Mouse (Mus musculus) gonadal fat pad, adult 2 months (tissue): ENCODE data around the gene Icam1. TPM values are rescaled to one million over a fixed set of nuclear protein-coding genes. Genes with fewer than 3 reads are reported as not detected.
A peak's percentile ranks its signal among the peaks of the same experiment; 100 is the strongest.
"Not testable (repeated sequence)": the region's sequence is repeated elsewhere in the genome, so short reads cannot be mapped to it uniquely, and the experiment has no call there.

Source experiments
- DNase-seq: peaks from one replicate; pipeline ENCODE4 v3.0.0-alpha.2; 2012; ENCODE audit warnings: low read depth
- polyA plus RNA-seq: library from polyadenylated mRNA; depleted of rRNA; stranded (reverse); fragments of >200 nt; gene quantifications from 2 replicates; pipeline ENCODE4 v1.2.3, GENCODE M21; 2012

Gene Icam1
- polyA plus RNA-seq, 1 experiment = 20.8 TPM

DNA sequence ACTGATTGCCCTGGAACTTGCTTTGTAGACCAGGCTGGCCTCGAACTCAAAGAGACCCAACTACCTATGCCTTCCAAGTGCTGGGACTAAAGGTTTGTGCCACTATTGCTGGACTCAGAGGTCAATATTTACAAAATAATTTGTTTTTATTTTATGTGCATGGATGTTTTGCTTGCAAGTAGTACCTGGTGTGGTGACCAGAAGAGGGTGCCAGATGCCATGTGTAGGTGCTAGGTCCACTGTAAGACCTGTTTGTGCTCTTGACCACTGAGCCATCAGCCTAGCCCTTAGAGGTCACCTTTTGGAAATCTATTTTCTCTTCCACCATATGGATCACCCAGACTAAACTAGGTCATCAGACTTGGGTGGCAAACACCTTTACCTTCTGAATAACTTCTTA is 6.9 kb downstream of the Icam1 start:
- DNase-seq = no peak

DNA sequence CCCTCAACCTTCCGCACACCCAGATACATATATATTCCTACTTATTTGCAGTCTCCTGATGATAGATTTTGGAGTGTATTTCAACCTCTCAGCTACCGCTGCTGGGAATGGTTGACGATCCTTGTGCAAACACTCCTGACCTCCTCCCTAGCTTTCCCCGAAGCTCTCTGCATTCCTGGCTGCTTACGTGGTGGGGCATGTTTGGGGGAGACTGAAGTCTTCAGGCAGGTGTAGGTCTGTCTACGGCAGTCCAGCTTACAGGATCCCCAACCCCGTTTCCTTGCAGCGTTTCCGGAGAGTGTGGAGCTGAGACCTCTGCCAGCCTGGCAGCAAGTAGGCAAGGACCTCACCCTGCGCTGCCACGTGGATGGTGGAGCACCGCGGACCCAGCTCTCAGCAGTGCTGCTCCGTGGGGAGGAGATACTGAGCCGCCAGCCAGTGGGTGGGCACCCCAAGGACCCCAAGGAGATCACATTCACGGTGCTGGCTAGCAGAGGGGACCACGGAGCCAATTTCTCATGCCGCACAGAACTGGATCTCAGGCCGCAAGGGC is 9.5 kb downstream of the Icam1 start:
- no peak for DNase-seq

GRCm38 (mm10) chr9:21026849-21027248 is 11.1 kb downstream of the Icam1 start:
- no peak for DNase-seq

DNA sequence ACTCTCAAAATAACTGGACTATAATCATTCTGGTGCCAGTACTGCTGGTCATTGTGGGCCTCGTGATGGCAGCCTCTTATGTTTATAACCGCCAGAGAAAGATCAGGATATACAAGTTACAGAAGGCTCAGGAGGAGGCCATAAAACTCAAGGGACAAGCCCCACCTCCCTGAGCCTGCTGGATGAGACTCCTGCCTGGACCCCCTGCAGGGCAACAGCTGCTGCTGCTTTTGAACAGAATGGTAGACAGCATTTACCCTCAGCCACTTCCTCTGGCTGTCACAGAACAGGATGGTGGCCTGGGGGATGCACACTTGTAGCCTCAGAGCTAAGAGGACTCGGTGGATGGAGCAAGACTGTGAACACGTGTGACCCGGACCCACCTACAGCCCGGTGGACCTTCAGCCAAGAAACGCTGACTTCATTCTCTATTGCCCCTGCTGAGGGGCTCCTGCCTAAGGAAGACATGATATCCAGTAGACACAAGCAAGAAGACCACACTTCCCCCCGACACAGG is 12.0 kb downstream of the Icam1 start:
- DNase-seq = no peak

GRCm38 (mm10) chr9:21028560-21029110 is 12.8 kb downstream of the Icam1 start:
- no peak for DNase-seq

DNA sequence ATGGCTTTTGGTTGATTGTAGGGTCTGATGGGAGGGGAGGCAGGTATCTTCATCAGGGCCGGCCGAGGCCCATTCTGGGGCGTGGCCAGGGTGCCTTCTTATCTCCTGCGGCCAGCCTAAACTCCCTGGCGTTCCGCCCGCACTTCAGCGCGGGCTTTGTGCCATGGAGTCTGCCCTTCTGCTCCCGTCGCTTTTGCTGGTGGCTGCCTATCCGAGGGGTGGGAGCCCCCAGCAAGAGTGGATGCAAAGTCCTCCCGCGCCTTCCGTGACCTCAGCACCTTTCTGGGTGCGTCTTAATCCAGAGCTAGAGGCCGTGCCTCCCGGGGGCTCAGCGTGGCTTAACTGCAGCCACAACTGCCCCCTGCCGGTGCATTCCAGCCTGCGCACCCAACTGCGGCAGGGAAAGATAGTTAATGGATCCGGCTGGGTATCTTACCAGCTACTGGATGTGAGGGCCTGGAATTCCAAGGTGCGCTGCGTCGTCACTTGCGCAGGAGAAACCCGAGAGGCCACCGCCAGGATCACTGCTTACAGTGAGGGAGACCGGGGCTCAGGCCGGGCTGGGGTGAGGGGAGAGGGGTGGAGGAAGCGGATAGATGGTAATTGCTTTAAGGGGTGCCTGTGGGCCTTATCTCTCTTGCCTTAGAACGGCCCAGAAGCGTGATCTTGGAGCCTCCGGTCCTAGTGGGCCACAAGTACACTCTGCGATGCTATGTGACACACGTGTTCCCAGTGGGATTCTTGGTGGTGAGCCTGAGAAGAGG is 13.7 kb downstream of the Icam1 start, which contains the start of gene Icam4:
Icam4 (plus strand) TSS at position 83 of the 764 bp plus-strand sequence.
- DNase-seq = no peak

- DNase-seq = no peak
These were observed 14.3 kb downstream of the Icam1 start for GRCm38 (mm10) chr9:21030055-21030600.

DNA sequence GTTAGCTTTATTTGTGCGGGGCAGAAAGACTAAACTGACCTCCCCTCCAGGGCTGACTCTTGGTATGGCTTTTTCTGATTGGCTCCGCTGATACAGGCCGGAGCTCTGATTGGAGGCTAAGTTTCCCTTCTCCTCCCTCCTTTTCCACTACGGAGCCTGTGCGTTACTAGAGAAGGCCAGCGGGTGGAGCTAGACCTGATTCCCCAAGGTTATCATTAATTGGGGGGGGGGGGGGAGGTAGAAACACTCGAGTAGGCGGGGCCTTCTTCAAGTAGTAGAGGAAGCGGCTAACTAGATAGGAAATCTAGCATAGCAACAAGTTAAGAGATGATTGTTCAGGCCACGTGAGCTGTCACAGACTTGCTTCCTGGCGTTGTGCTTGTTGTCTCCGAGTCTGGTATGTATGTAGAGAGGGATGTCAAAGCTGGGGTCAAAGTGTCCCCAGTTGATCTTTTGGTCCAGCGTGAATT is 15.0 kb downstream of the Icam1 start:
- peak; percentile 66 for DNase-seq

DNA sequence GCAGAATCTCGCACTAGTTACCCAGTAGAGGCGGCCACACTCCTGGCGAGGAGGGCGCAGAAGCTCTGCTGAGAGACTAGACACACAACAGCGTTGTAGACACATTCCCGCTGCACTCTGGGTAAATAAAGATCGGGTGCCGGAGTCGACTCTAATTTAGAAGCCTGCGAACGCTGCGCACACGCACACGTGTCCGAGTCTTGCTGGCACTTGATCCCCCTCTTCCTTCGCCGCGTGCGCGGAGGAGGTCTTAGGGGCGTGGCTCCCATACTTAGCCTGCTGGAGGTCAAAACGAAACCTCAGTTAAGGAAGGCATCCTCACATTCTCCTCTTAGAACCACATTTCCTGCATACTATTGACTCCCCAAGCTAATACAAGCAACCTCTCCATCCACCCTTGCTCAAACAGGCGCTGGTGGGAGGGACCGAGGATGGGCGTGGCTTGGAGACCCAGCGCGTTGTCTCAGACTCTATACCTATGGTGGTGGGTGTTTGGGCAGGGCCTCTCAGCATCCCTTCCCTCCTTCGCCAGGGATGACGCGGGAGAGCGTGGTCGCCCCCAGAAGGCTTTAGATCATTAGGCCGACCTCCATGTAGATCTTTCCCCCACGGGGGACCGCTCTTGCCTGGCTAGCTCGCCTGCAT is 15.6 kb downstream of the Icam1 start:
- DNase-seq = no peak

DNA sequence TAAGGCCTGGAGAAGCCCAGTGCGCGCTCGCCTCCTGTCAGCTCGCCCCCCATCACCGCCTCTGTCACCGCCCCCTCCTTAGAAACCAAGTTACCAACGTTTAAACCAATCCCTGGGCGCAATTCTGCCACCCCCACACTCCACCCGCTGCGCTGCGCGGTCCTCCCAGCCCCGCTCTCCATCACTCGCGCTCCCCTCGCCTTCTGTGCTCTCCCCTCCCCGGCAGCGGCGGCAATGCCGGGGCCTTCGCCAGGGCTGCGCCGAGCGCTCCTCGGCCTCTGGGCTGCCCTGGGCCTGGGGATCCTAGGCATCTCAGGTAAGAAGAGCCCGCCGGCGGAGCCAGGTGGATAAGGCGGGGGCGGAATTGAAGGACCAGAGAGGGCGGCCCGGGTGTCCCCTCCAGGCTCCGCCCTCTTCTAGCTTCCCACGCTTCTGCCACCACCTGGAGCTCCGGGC is 16.1 kb downstream of the Icam1 start, which contains the start of gene Icam5:
Icam5 (plus strand) TSS at position 178 of the 456 bp plus-strand sequence.
- DNase-seq = no peak

DNA sequence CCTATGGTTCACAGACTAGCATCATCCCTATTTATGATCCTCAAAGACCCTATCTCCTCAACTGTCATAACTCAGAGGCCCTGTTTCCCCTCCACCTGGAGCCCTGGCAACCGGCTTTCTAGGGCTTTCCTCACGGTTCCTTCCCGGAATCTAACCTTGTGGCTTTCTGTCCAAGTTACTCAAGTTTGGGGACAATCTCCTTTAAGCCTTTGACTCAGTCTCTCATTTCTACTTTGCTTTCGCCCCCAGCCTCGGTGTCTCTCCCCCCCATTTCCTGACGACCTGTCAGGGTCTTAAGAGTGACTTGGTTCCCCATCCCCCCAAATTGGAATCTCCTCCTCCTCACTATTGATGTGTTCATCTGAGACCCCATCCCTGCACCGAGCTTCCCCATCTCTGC is 16.7 kb downstream of the Icam1 start:
- DNase-seq = no peak

DNA sequence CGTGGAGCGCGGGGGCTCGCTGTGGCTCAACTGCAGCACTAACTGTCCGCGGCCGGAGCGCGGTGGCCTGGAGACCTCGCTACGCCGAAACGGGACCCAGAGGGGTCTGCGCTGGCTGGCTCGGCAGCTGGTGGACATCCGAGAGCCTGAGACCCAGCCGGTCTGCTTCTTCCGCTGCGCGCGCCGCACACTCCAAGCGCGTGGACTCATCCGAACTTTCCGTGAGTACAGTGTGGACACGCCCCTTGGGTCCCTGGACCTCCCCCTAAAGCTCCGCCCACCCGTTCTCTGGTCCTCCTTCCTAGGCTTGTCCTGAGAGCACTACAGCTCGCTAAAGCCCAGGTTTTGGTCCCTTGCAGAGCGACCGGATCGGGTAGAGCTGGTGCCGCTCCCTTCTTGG is 17.4 kb downstream of the Icam1 start:
- DNase-seq = no peak

DNA sequence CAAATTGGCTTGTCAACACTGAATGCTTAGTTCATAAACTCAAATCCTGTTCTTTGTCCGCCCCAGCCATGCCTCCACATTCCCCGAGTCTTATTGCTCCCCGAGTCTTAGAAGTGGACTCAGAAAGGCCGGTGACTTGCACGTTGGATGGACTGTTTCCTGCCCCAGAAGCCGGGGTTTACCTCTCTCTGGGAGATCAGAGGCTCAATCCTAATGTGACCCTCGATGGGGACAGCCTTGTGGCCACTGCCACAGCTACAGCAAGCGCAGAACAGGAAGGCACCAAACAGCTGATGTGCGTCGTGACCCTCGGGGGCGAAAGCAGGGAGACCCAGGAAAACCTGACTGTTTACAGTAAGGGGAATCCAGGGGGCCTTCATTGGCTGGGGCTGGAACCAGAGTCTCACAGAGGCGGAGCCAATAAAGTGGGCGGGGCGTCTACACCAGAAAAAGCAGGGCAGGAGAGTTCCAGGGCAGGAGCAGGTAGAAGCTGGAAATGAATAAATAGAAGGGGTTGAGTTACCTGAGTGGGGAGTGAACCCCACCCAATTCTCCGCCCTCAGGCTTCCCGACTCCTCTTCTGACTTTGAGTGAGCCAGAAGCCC is 18.8 kb downstream of the Icam1 start:
- no peak for DNase-seq

DNA sequence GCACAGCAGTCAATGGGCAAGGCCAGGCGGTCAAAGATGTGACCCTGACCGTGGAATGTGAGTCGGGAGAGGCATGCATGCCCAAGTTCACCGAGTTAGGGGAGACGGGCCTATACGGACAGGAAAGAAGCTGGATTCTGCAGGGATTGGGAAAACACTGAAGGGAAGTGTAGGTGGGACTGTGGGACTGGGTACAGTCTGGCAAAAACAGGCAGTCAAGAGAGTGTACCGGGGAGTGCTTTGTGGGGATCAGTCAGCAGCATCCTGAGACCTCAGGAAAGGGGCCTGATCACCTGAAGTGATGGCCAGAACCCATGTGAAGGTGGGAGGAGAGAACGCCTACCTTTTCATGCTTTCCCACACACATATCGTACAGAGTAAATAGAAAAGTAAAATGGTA is 19.8 kb downstream of the Icam1 start:
- no peak for DNase-seq

GRCm38 (mm10) chr9:21036161-21036560 is 20.4 kb downstream of the Icam1 start:
- no peak for DNase-seq

GRCm38 (mm10) chr9:21036666-21037065 is 20.9 kb downstream of the Icam1 start:
- DNase-seq = no peak

- no peak for DNase-seq
These were observed 21.7 kb downstream of the Icam1 start for GRCm38 (mm10) chr9:21037481-21037891.

DNA sequence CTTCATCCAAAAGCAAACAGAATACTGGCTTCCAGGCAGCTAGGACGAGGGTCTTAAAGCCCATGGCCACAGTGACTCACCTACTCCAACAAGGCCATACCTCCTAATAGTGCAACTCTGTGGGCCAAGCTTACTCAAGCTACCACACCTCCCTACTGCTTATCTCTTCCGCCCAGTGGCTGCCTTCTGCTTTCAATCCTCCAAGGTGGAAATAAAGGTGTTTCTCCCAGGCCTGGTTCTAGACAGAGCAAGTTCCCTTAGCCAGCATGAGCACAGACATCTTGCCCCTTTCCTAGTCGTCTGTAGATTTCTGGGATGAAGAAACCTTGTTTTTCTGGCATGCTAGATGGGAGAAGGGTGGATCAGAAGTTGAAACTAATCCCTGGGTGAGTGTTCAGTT is 24.0 kb downstream of the Icam1 start:
- DNase-seq = no peak

DNA sequence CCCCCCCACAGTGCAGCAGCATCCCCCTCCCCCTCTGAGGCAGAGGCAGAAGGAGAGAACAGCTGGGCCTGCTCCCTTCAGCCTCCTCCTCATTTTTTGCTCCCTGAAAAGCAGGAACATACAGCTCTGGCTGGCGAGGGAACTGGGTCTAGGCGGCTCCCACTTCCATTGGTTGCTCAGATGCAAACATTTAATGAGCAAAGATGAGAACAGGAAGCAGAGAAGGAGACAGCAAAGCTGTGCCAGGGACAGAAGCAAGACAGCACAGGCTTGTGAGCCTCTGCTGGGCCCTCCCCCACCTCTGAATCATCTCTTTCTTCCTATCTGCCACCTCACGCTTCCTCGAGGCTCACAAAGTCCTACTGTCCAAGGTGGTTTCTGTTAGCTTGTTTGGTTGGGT is 25.5 kb downstream of the Icam1 start:
- no peak for DNase-seq

DNA sequence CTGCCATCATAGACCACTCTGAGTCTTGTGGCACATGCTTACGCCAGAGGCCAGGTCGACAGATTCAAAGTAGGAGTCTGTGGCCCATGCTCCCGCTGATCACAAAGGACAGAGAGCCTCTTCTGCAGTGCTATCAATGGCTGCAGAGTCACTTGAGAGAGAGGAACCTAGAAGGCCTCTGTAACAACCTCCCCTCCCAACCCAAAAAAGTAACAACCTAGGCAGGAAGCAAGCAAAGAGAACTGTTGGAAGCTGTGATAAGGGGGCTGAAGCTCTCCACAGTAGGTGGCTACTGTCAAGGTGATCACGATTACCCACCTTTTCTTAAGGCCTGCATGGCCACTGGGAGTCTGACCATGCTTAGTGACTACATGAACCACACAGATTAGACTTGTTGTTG is 27.8 kb downstream of the Icam1 start:
- DNase-seq = no peak

GRCm38 (mm10) chr9:21044785-21045184 is 29.0 kb downstream of the Icam1 start:
- not testable (repeated sequence) for DNase-seq

- DNase-seq = no peak
These were observed 29.4 kb downstream of the Icam1 start for GRCm38 (mm10) chr9:21045235-21045634.
